Comparison of ENCODE assay signal across 17 mouse cellular contexts in the genomic region with DNA sequence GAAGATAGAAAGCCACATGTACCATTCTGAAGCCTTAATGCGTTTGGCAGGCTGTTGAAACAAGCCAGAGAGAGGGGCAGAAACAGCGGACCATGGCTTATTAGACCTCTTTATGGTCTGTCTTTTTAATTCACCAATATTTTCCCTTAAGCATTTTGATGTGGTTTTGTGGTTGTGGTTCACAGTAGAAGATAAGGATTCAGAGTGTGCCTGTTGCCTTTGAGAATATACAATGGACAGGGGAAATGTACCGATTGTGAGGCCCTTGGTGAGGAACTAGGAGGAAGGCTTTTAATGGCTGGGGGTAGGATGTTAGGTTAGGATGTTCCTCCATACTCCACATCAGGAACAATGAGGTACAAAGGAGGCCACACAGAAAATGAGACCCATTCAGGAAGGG.
"Had no signal": no experiment of that assay in that cellular context is flagged by ENCODE, and none has a peak within 500 bp of the region (broad histone marks: within the 10 kb centered on the region; RNA-seq: fewer than 3 reads in every experiment).

No protein-coding gene starts in this region.

- H3K27me3 ChIP-seq: kidney, embryonic 15.5 days; limb, embryonic 12.5 days; limb, embryonic 15.5 days had no signal

- H3K4me3 ChIP-seq: kidney, embryonic 15.5 days; limb, embryonic 12.5 days; limb, embryonic 15.5 days; midbrain, embryonic 10.5 days had no signal

- H3K36me3 ChIP-seq: kidney, embryonic 15.5 days; limb, embryonic 12.5 days; limb, embryonic 15.5 days; midbrain, embryonic 10.5 days had no signal

- DNase-seq: kidney, adult 8-10 months; kidney, postnatal 10 days; kidney, postnatal 36 days; left cerebral cortex, postnatal 4 days; liver, postnatal 0 days; midbrain, embryonic 14.5 days; thymus, adult 2 months; thymus, postnatal 14 days; thymus, postnatal 4 days had no signal

- H3K9ac ChIP-seq: kidney, embryonic 15.5 days; limb, embryonic 12.5 days; limb, embryonic 15.5 days; liver, embryonic 14.5 days; liver, postnatal 0 days had no signal

- H3K27ac ChIP-seq: kidney, embryonic 15.5 days; limb, embryonic 12.5 days; limb, embryonic 15.5 days; liver, embryonic 14.5 days; midbrain, embryonic 10.5 days; stomach, postnatal 0 days had no signal

- H3K4me2 ChIP-seq: kidney, embryonic 15.5 days; limb, embryonic 12.5 days; limb, embryonic 15.5 days; liver, embryonic 11.5 days had no signal

- ATAC-seq: intestine, postnatal 0 days; liver, postnatal 0 days had no signal

- H3K9me3 ChIP-seq: kidney, embryonic 15.5 days; limb, embryonic 12.5 days; limb, embryonic 15.5 days; midbrain, embryonic 10.5 days had no signal

- H3K4me1 ChIP-seq: limb, embryonic 12.5 days; limb, embryonic 15.5 days had no signal
